ENCODE assay signal across 8 mouse cellular contexts in the genomic region with DNA sequence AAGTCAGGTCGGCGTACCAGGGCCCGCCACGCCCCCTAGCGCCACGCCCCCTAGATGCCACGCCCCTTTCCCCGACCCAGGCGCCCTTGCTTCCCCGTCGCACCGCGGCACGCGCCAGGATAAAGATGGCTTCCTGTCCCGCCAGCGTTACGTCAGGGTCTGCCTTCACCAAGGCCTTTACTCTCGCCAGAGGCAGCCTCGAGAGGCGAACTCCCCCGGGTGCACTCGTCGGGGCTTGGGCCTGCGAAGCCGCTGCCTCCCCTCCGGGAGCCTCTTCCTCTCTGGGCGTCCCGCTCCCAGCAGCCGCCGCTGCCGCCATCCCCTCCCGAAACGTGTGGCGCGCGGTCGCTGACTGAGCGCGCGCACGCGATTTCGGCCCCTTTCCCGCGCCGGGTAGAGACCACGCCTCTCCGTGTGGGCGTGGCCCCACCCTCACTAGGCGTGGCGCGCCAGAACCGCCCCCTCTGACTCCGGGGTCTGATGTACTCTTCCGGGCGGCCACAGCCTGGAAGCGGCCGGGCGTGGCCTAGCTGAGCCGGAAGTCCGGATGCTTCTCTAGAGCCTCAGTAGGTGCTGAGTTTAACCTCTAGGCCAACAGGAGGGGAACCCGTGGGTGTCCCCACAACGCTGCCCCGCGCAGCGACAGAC. TPM values are rescaled to one million over a fixed set of nuclear protein-coding genes. Genes with fewer than 3 reads are reported as not detected.
A peak's percentile ranks its signal among the peaks of the same experiment; 100 is the strongest.
DNase-seq lines count a peak whose midpoint lies in the region; ATAC-seq and TF ChIP-seq lines count a peak whose summit lies in the region.

No protein-coding gene starts in this region.

- ATAC-seq in activated CD4-positive, CD25-positive, alpha-beta regulatory T cell, adult 4 months: peak; percentile 96
- ATAC-seq in inflammation-experienced regulatory T-cells, adult 6 months: peak; percentile 96
- ATAC-seq in megakaryocyte-erythroid progenitor cell, adult 5-6 weeks (replicated peaks; ENCODE audit: low FRiP score, low TSS enrichment, poor library complexity, severe bottlenecking): peak; percentile 98

- intact Hi-C loops in left cerebral cortex, postnatal 10 days (cut with DNase I): no loop called here

- H3K4me1 ChIP-seq in cortical plate, adult 2 months (ENCODE audit: control insufficient read depth, insufficient read depth, low read length): no peaks in the 10 kb centered on the region

- H3K27ac ChIP-seq in cortical plate, adult 2 months (ENCODE audit: insufficient read depth, low read length): peak overlapping the region; percentile 73; the same call in 1 of the 2 replicates

- DNase-seq in gastrocnemius, postnatal 10 days: peak; percentile 99
- peak; percentile 87 to 96 for DNase-seq in left cerebral cortex, postnatal 10 days (ENCODE audit: extremely low spot score in 1 of 2, low spot score in 2 of 2)
- DNase-seq in right cerebral cortex, postnatal 25 days: peak; percentile 90
- DNase-seq in urinary bladder, postnatal 4 days (ENCODE audit: low spot score in 2 of 2): peak; percentile 95 to 98

- TF ChIP-seq CTCF in cortical plate, adult 2 months (IDR thresholded peaks at IDR 0.05; ENCODE audit: extremely low read depth, insufficient read depth, low read length): no peak

- H3K4me3 ChIP-seq in cortical plate, adult 2 months (ENCODE audit: insufficient read depth, low read length): peak overlapping the region; percentile 51

- TF ChIP-seq POLR2A in cortical plate, adult 2 months (IDR thresholded peaks at IDR 0.05; ENCODE audit: extremely low read depth, insufficient read depth, low read length): peak; percentile 44; the same call in 1 of the 2 replicates

RNA-seq across cellular contexts. Expression of a gene that starts 52.5 kb away (rescaled TPM):
- 10 to 100 TPM; 67.9 to 73.6 TPM for polyA plus RNA-seq in activated CD4-positive, CD25-positive, alpha-beta regulatory T cell, adult 4 months (2017; shearing (Covaris generic))
- polyA plus RNA-seq in cortical plate, adult 2 months (2012; rRNA removed): 41.4 and 42.4 TPM in 2 replicates
- 10 to 100 TPM; 26.1 to 28.9 TPM for total RNA-seq in gastrocnemius, postnatal 10 days (2021)
- polyA plus RNA-seq in inflammation-experienced regulatory T-cells, adult 6 months (2017; shearing (Covaris generic)): 10 to 100 TPM; 41.9 to 88.1 (median 72.5) TPM
- total RNA-seq in left cerebral cortex, postnatal 10 days (2021): 10 to 100 TPM; 47.6 to 53.1 TPM
- 66.7 and 69.6 TPM in 2 replicates for total RNA-seq in megakaryocyte-erythroid progenitor cell, adult 5-6 weeks (2014; fragmentation: Nextera tagmentation)
- total RNA-seq in megakaryocyte-erythroid progenitor cell, adult 5-6 weeks (2017): 38.8 and 41.2 TPM in 2 replicates

Comparison
In these comparisons a context has a peak if more than half of its experiments do, and no peak if none do; other contexts are left out.
1. Peak in every context shown above with its lines: DNase-seq, ATAC-seq, H3K4me3 ChIP-seq and H3K27ac ChIP-seq.